Comparison of ENCODE assay signal across 32 mouse cellular contexts in genomic region chr4:150435590-150435989, GRCm38 (mm10).
"Had no signal": no experiment of that assay in that cellular context is flagged by ENCODE, and none has a peak within 500 bp of the region (broad histone marks: within the 10 kb centered on the region; RNA-seq: fewer than 3 reads in every experiment).

No protein-coding gene starts in this region.

- H3K4me2 ChIP-seq: limb, embryonic 12.5 days; limb, embryonic 13.5 days; limb, embryonic 15.5 days; liver, embryonic 11.5 days; liver, embryonic 12.5 days; liver, embryonic 13.5 days; liver, embryonic 15.5 days; lung, embryonic 14.5 days; lung, embryonic 15.5 days; midbrain, embryonic 11.5 days; midbrain, embryonic 12.5 days; midbrain, embryonic 13.5 days; midbrain, embryonic 15.5 days; neural tube, embryonic 12.5 days had no signal

- H3K27me3 ChIP-seq: limb, embryonic 12.5 days; limb, embryonic 13.5 days; limb, embryonic 15.5 days; liver, embryonic 12.5 days; liver, embryonic 13.5 days; liver, embryonic 15.5 days; lung, embryonic 15.5 days; megakaryocyte, embryonic 14.5 days; midbrain, embryonic 12.5 days; midbrain, embryonic 13.5 days; midbrain, embryonic 15.5 days; neural tube, embryonic 12.5 days had no signal

- H3K27ac ChIP-seq: limb, embryonic 10.5 days; limb, embryonic 12.5 days; limb, embryonic 13.5 days; limb, embryonic 15.5 days; liver, embryonic 12.5 days; liver, embryonic 13.5 days; liver, embryonic 14.5 days; liver, embryonic 15.5 days; lung, embryonic 15.5 days; macrophage; midbrain, embryonic 10.5 days; midbrain, embryonic 12.5 days; midbrain, embryonic 15.5 days; neural tube, embryonic 12.5 days had no signal

- H3K4me3 ChIP-seq: limb, embryonic 10.5 days; limb, embryonic 12.5 days; limb, embryonic 13.5 days; limb, embryonic 15.5 days; liver, embryonic 12.5 days; liver, embryonic 13.5 days; liver, embryonic 15.5 days; lung, embryonic 15.5 days; megakaryocyte, embryonic 14.5 days; midbrain, embryonic 10.5 days; midbrain, embryonic 12.5 days; midbrain, embryonic 13.5 days; midbrain, embryonic 15.5 days; myocyte; neural tube, embryonic 12.5 days had no signal

- H3K9me3 ChIP-seq: limb, embryonic 10.5 days; limb, embryonic 12.5 days; limb, embryonic 13.5 days; limb, embryonic 15.5 days; liver, embryonic 12.5 days; liver, embryonic 13.5 days; liver, embryonic 15.5 days; lung, embryonic 15.5 days; megakaryocyte, embryonic 14.5 days; midbrain, embryonic 10.5 days; midbrain, embryonic 12.5 days; midbrain, embryonic 13.5 days; midbrain, embryonic 15.5 days; neural tube, embryonic 12.5 days had no signal

- H3K36me3 ChIP-seq: midbrain, embryonic 13.5 days; midbrain, embryonic 15.5 days had no signal

- ATAC-seq: liver, embryonic 12.5 days; liver, postnatal 0 days; lung, postnatal 0 days; midbrain, embryonic 13.5 days; midbrain, embryonic 15.5 days; midbrain, embryonic 16.5 days had no signal

- DNase-seq: left cerebral cortex, postnatal 4 days; liver; liver, embryonic 13.5 days; liver, postnatal 0 days; lung, adult 18-20 months; lung, adult 2 months; lung, postnatal 10 days; lung, postnatal 14 days; lung, postnatal 36 days; lung, postnatal 4 days; midbrain, embryonic 14.5 days had no signal

- H3K9ac ChIP-seq: limb, embryonic 12.5 days; limb, embryonic 13.5 days; limb, embryonic 15.5 days; liver, embryonic 12.5 days; liver, embryonic 13.5 days; liver, embryonic 14.5 days; liver, embryonic 15.5 days; liver, postnatal 0 days; lung, embryonic 14.5 days; lung, embryonic 15.5 days; midbrain, embryonic 12.5 days; midbrain, embryonic 13.5 days; midbrain, embryonic 15.5 days; neural tube, embryonic 12.5 days had no signal
